Mouse (Mus musculus): ENCODE measurements at regions not wholly inside any gene's neighbourhood (a gene's known extent, or its start where the extent isn't known, plus 50 kb on each side); places are given as distances from the start of the nearest gene placed in this dataset.

DNA sequence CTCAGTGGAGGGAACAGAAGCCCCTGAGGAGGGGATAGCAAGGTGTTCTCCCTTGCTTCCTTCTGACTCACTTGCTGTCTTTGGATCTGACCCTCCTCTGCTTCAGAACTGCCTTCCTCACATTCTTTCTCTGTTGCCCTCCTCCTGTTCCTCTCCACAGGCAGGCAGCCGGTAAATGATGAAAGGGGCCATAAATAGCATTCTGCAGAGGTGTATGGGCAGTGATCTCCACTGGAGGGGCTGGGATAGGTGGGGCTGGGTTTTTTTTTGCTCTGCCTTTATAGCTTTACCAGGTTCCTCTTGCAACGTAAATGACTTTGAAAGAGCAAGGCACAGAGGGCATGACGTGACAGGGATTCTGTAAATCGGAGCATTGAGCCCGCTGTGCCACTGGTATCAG lies 351.6 kb downstream of the Fgf9 start:
- TF ChIP-seq POLR2A (IDR thresholded peaks at IDR 0.05; ENCODE audit: extremely low read depth, insufficient read depth, low read length) (no peak), CTCF (IDR thresholded peaks at IDR 0.05; ENCODE audit: extremely low read depth, insufficient read depth, low read length) (no peak)
- Histone ChIP-seq H3K27ac (ENCODE audit: insufficient read depth, low read length) (no peak overlapping the region), H3K4me1 (ENCODE audit: control insufficient read depth, insufficient read depth, low read length) (no peaks in the 10 kb centered on the region), H3K4me3 (ENCODE audit: insufficient read depth, low read length) (no peak overlapping the region)

DNA sequence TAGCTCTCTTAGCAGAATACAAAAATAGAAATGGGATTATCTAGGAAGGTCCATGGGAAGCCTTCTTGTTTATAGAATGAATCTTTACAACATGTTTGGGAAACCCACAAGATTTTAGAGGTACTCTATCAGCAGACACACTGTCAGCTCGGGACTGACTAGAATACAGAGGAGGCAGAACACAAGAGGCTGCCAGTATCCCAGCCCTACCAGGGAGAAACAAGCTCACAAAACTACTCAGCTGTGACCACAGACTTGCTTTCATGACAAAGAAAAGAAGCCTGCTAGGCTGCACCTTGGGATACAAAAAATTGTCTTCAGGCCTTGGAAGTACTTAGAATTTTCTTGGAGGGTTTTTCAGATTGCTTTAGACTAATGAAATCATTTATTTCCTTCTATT lies 347.2 kb downstream of the Fgf9 start:
- Histone ChIP-seq H3K4me3 (ENCODE audit: insufficient read depth, low read length) (no peak overlapping the region), H3K4me1 (ENCODE audit: control insufficient read depth, insufficient read depth, low read length) (no peaks in the 10 kb centered on the region), H3K27ac (ENCODE audit: insufficient read depth, low read length) (no peak overlapping the region)
- TF ChIP-seq CTCF (IDR thresholded peaks at IDR 0.05; ENCODE audit: extremely low read depth, insufficient read depth, low read length) (no peak), POLR2A (IDR thresholded peaks at IDR 0.05; ENCODE audit: extremely low read depth, insufficient read depth, low read length) (no peak)

DNA sequence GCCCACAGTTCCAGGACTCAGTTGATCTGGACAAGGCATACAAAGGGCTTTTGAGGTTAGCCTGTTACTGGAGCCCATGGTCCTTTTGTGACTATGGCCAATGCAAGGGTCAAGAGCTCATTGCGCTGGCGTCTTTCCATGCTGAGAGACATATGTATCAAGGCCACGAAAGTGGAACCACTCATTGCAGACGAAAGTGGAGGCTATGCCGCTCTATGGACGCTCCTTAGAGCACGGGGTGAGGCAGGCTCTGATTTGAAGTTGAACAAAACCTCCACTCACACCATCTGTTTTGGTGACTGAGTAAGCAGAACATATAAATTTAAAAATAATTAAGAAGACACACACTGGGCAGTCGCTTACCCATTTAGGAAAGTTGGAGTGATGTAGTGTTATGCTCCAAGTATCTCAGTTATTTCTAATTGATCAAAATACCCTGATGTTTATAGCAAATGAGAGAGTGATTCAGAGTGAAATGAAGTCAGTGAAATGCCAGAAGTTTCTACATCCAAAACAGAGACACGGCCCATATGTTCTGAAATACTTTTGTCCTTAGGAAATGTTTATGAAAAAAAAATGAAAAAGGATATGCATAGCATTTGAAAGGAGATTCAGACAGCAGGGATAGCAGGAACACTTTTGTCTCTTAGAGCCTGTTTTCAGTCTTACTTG lies 321.8 kb downstream of the Fgf9 start:
- TF ChIP-seq CTCF (IDR thresholded peaks at IDR 0.05; ENCODE audit: extremely low read depth, insufficient read depth, low read length): no peak
- no peak for TF ChIP-seq POLR2A (IDR thresholded peaks at IDR 0.05; ENCODE audit: extremely low read depth, insufficient read depth, low read length)
- H3K4me1 ChIP-seq (ENCODE audit: control insufficient read depth, insufficient read depth, low read length): no peaks in the 10 kb centered on the region
- H3K4me3 ChIP-seq (ENCODE audit: insufficient read depth, low read length): no peak overlapping the region
- H3K27ac ChIP-seq (ENCODE audit: insufficient read depth, low read length): no peak overlapping the region

DNA sequence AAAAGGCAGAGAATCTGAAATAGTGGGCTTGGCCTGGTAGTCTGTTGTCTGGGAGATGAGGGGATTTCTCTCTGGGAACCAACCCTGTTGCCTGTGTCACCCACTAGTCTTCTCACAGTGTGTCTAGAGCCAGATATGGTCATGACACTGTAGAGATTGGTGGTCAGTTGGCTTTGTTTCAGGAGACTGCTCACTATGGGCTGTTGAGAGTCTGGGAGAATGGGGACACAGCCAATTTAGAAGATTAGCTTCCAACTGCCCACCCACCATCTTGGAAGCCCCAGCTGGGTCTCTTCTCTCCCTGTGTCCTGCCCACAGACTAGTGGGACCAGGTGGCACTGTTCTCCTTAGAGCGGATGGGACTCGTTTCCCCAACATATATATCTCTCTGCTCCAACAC lies 320.4 kb downstream of the Fgf9 start:
- no peak overlapping the region for H3K4me3 ChIP-seq (ENCODE audit: insufficient read depth, low read length)
- TF ChIP-seq POLR2A (IDR thresholded peaks at IDR 0.05; ENCODE audit: extremely low read depth, insufficient read depth, low read length) (no peak), CTCF (IDR thresholded peaks at IDR 0.05; ENCODE audit: extremely low read depth, insufficient read depth, low read length) (no peak)
- H3K4me1 ChIP-seq (ENCODE audit: control insufficient read depth, insufficient read depth, low read length): no peaks in the 10 kb centered on the region
- H3K27ac ChIP-seq (ENCODE audit: insufficient read depth, low read length): no peak overlapping the region

DNA sequence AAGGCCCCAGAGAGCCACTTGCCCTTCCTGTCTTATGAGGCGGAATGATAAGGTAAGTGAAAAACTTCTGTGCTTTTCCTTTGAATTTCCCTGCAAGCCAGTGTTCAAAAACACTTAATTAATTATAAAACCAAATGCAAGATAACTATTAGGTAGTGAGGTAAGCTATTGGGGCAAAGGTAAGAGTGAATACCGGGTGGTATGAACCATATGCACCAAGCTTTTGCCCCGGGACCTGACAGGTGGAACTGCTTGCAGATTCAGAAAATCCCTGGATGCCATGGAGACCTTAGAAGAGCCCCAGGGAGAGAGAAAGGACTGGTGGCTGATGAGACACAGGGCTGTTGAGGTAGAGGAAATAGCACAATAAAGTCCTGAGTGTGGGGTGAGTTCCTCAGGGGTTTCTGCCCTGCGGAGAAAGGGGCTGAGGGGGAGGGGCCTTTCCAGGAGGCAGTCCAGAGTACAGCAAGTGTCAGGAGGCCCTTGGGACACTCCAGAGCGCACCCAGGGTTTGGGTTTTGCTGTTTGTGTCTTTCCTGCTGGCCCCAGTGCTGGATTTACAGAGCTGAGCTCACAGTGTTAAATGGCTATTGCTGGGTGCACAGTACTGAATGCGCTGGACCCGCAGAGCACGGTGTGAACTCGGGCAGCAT lies 317.1 kb downstream of the Fgf9 start:
- no peak overlapping the region for H3K27ac ChIP-seq (ENCODE audit: insufficient read depth, low read length)
- TF ChIP-seq POLR2A (IDR thresholded peaks at IDR 0.05; ENCODE audit: extremely low read depth, insufficient read depth, low read length) (no peak), CTCF (IDR thresholded peaks at IDR 0.05; ENCODE audit: extremely low read depth, insufficient read depth, low read length) (no peak)
- no peak overlapping the region for H3K4me3 ChIP-seq (ENCODE audit: insufficient read depth, low read length)
- no peaks in the 10 kb centered on the region for H3K4me1 ChIP-seq (ENCODE audit: control insufficient read depth, insufficient read depth, low read length)

DNA sequence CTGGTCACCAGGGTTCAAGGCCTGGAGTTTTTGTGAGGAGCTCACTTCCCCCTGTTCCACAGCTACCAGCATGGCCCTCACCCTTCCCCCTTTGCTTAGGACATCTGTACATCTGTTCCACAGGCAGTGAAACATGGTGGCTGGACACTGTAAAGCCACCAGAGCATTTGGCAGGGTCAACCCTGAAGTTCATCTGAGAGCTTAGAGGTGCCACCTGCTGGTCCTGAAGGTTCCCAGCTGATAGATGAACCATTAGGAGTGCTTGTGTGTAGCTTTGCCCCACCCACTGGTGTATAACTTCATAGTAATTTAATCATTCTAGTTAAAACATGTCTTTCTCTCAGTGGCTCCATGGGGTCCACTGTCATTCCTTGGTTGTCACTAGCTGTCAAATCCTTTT lies 304.7 kb downstream of the Fgf9 start:
- no peak overlapping the region for H3K4me3 ChIP-seq (ENCODE audit: insufficient read depth, low read length)
- no peaks in the 10 kb centered on the region for H3K4me1 ChIP-seq (ENCODE audit: control insufficient read depth, insufficient read depth, low read length)
- TF ChIP-seq CTCF (IDR thresholded peaks at IDR 0.05; ENCODE audit: extremely low read depth, insufficient read depth, low read length): no peak
- no peak for TF ChIP-seq POLR2A (IDR thresholded peaks at IDR 0.05; ENCODE audit: extremely low read depth, insufficient read depth, low read length)
- H3K27ac ChIP-seq (ENCODE audit: insufficient read depth, low read length): no peak overlapping the region

DNA sequence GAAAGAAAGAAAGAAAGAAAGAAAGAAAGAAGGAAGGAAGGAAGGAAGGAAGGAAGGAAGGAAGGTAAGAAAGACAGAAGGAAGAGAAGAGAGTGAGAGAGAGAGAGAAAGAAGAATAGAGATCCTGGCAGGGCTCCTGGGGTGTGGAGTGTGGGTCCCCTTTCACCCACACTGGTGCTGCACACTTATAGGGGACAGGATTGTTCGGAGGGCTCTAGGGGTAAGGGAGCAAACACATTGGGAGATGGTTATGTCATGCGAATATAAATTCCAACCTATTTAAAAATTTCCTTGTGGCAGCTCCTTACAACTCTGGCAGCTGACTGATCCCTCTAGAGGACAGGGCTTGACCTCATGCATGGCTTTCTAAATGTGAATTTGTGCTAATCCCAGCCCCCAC lies 286.5 kb downstream of the Fgf9 start:
- no peak overlapping the region for H3K27ac ChIP-seq (ENCODE audit: insufficient read depth, low read length)
- no peaks in the 10 kb centered on the region for H3K4me1 ChIP-seq (ENCODE audit: control insufficient read depth, insufficient read depth, low read length)
- TF ChIP-seq CTCF (IDR thresholded peaks at IDR 0.05; ENCODE audit: extremely low read depth, insufficient read depth, low read length): no peak
- no peak for TF ChIP-seq POLR2A (IDR thresholded peaks at IDR 0.05; ENCODE audit: extremely low read depth, insufficient read depth, low read length)
- H3K4me3 ChIP-seq (ENCODE audit: insufficient read depth, low read length): no peak overlapping the region

DNA sequence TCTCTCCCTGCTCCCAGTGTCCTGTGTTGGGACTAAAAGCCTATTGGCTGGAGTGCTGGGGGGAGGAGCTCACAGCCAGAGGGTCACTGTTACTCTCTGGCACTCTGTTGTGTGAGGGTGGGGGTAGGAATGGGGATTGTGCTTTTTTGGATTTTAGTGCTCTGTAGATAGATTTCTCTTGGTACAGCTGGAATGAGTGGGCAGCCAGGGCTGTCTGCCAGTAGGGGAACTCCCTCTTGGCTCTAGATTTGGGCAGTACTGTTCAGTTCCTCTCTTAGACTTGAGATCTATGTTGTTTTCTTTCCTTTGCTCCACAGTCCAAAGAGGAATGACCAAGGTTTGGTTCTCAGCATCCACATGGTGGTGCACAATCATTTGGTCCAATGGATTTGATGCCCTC lies 282.6 kb downstream of the Fgf9 start:
- no peak overlapping the region for H3K27ac ChIP-seq (ENCODE audit: insufficient read depth, low read length)
- H3K4me3 ChIP-seq (ENCODE audit: insufficient read depth, low read length): no peak overlapping the region
- TF ChIP-seq CTCF (IDR thresholded peaks at IDR 0.05; ENCODE audit: extremely low read depth, insufficient read depth, low read length) (no peak), POLR2A (IDR thresholded peaks at IDR 0.05; ENCODE audit: extremely low read depth, insufficient read depth, low read length) (no peak)
- H3K4me1 ChIP-seq (ENCODE audit: control insufficient read depth, insufficient read depth, low read length): no peaks in the 10 kb centered on the region

DNA sequence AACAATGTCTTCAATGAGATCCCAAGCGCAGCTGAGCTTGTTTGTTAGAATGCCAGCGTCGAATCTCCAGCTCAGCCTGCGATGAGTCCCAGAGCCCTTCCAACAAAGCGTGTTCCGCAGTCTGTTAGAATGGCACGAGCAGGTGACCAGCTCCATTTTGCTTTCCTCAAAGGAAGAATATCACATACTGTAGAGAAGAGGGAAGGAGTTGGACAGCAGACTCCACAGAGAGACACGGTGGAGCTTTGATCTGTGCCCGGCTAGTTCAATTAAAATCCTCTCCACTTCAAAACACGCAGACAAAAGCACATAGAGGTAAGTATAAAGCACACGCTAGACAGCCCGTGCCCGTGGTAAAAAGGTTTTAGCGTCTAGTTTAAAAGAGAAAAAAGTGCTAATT lies 265.8 kb downstream of the Fgf9 start:
- TF ChIP-seq POLR2A (IDR thresholded peaks at IDR 0.05; ENCODE audit: extremely low read depth, insufficient read depth, low read length): no peak
- no peak for TF ChIP-seq CTCF (IDR thresholded peaks at IDR 0.05; ENCODE audit: extremely low read depth, insufficient read depth, low read length)
- no peak overlapping the region for H3K27ac ChIP-seq (ENCODE audit: insufficient read depth, low read length)
- no peaks in the 10 kb centered on the region for H3K4me1 ChIP-seq (ENCODE audit: control insufficient read depth, insufficient read depth, low read length)
- no peak overlapping the region for H3K4me3 ChIP-seq (ENCODE audit: insufficient read depth, low read length)

DNA sequence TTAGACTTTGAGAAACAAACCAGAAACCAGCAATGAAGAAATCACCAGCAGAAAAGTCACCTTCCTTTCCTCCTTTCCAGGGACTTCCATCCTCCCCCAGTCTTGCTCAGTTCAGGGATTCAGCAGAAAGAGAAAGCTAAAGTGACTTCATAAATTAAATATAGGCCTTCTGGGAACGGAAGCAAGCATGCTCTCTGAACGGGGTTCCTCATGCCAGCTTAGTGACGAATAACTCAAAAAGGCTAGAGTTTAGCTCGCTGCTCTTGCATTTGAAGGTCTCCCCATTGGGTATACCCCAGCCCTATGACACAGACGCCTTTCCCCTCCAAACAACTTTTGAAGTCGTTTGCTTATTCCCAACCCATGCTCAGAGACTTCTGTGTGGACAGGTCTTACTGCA lies 252.8 kb downstream of the Fgf9 start:
- Histone ChIP-seq H3K4me1 (ENCODE audit: control insufficient read depth, insufficient read depth, low read length) (no peaks in the 10 kb centered on the region), H3K27ac (ENCODE audit: insufficient read depth, low read length) (no peak overlapping the region), H3K4me3 (ENCODE audit: insufficient read depth, low read length) (no peak overlapping the region)
- no peak for TF ChIP-seq POLR2A (IDR thresholded peaks at IDR 0.05; ENCODE audit: extremely low read depth, insufficient read depth, low read length)
- no peak for TF ChIP-seq CTCF (IDR thresholded peaks at IDR 0.05; ENCODE audit: extremely low read depth, insufficient read depth, low read length)
